Mouse (Mus musculus) intestine, postnatal 0 days (tissue): ENCODE data around the gene Sh3d19. TPM values are rescaled to one million over a fixed set of nuclear protein-coding genes. Genes with fewer than 3 reads are reported as not detected.

Experiments
- ATAC-seq: fragments of 200-750 bp; cut with Nextera tagmentation; 2 replicates; pipeline ENCODE4 v1.8.0; 2017; ENCODE audit warnings: mild to moderate bottlenecking, moderate TSS enrichment, moderate library complexity
- H3K27ac ChIP-seq: fragments of 300-500 bp; sonication (generic); 2 replicates; pipeline ENCODE4 v1.5.1; 2014; ENCODE audit warnings: mild to moderate bottlenecking, low read depth, low read length, moderate library complexity
- H3K27me3 ChIP-seq: fragments of 300-500 bp; sonication (generic); replicated peaks from 2 replicates; pipeline ENCODE4 v1.6.1; 2014; ENCODE audit warnings: low read length, mixed read lengths; ENCODE audit not compliant: control insufficient read depth, insufficient read depth
- H3K36me3 ChIP-seq: fragments of 300-500 bp; sonication (generic); 2 replicates; pipeline ENCODE4 v1.6.1; 2014; ENCODE audit warnings: mild to moderate bottlenecking, moderate library complexity; ENCODE audit not compliant: control insufficient read depth, insufficient read depth
- H3K4me1 ChIP-seq: fragments of 300-500 bp; sonication (generic); replicated peaks from 2 replicates; pipeline ENCODE4 v1.6.1; 2014; ENCODE audit warnings: antibody characterized with exemption, low read length, mixed read lengths; ENCODE audit not compliant: control insufficient read depth, insufficient read depth
- H3K4me2 ChIP-seq: fragments of 300-500 bp; sonication (generic); replicated peaks from 2 replicates; pipeline ENCODE4 v1.6.1; 2014; ENCODE audit warnings: low read depth, mild to moderate bottlenecking, moderate library complexity
- H3K4me3 ChIP-seq: fragments of 300-500 bp; sonication (generic); 2 replicates; pipeline ENCODE4 v1.5.1; 2014; ENCODE audit warnings: low read depth, low read length
- H3K9ac ChIP-seq: fragments of 300-500 bp; sonication (generic); 2 replicates; pipeline ENCODE4 v1.6.1; 2014; ENCODE audit warnings: mild to moderate bottlenecking, low read depth, low read length
- H3K9me3 ChIP-seq: fragments of 300-500 bp; sonication (generic); 2 replicates; pipeline ENCODE4 v1.6.1; 2016; ENCODE audit warnings: mixed run types; ENCODE audit not compliant: control insufficient read depth
- CTCF ChIP-seq: sonication (generic); IDR thresholded peaks from 2 replicates; pipeline ENCODE4 v1.5.1; 2016; ENCODE audit warnings: low read depth, mild to moderate bottlenecking, control low read depth, antibody characterized with exemption, moderate library complexity
- WGBS: fragments of 180-500 bp; shearing (Covaris S2); extraction: QIAGEN DNeasy Blood & Tissue Kit; methylation state at CpG from one replicate; pipeline ENCODE4 v1.1.7; 2014; 5-methylcytosine and 5-hydroxymethylcytosine counted together
- polyA plus RNA-seq: library from polyadenylated mRNA; unstranded; fragments of >200 nt; fragmentation: Nextera tagmentation; extraction: Ambion mirVana; gene quantifications from 2 replicates; pipeline ENCODE4 v1.2.1, GENCODE M21; 2015

Gene Sh3d19
- polyA plus RNA-seq, 1 experiment from 2014 or later = 37.4 TPM

DNA sequence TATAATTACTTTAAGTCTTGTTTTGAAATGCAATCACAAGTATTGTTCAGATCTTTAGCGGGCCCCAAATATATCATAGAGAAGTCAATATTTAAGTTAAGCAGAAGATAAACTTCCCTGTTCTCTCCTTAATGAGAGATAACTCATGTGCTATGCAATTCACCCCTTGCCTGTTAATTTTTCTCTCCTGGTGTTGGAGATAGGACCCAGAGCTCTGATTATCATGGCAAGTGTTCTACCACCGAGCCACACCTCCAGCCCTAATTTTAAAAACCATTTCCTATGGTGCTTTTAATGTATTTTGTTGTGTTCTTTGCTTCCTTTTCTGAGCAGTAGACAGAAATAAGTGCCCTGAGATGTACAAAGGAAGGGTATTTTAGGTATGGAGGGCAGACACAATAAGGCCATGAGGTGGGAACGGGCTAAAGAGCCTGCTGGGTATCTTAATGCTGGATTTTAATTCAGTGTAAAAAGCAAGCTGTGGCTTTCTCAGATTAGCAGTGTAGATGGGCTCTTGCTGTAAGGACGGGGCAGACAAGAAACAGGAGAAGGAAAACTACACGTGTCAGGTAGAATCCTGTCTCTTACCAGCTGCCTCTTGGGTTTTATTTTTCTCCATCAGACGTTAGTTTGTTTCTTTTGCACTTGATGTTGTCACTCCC is 20.4 kb downstream of the Sh3d19 start:
- Histone ChIP-seq H3K36me3 (peaks cover 3% of the 10 kb centered on the region; the same call in 1 of the 2 replicates), H3K4me2 (peak overlapping the region; percentile 30; the same call in 1 of the 2 replicates), H3K4me3 (no peak overlapping the region), H3K27ac (0 out of 2 replicates have a peak overlapping the region, but pooled peaks have one; percentile 7), H3K27me3 (no peaks in the 10 kb centered on the region), H3K9ac (no peak overlapping the region), H3K4me1 (0 out of 2 replicates have a peak, but pooled peaks cover 8% of the 10 kb centered on the region), H3K9me3 (no peaks in the 10 kb centered on the region)
- 39% methylated on average over 6 of the region's 6 CpGs for WGBS
- no peak for TF ChIP-seq CTCF
- no peak for ATAC-seq

GRCm38 (mm10) chr3:85991802-85992156 is 20.9 kb downstream of the Sh3d19 start:
- Histone ChIP-seq H3K4me3 (no peak overlapping the region), H3K9ac (no peak overlapping the region), H3K36me3 (peaks cover 3% of the 10 kb centered on the region; the same call in 1 of the 2 replicates), H3K27ac (0 out of 2 replicates have a peak overlapping the region, but pooled peaks have one; percentile 7), H3K4me2 (peak overlapping the region; percentile 30; the same call in 1 of the 2 replicates), H3K27me3 (no peaks in the 10 kb centered on the region), H3K4me1 (0 out of 2 replicates have a peak, but pooled peaks cover 8% of the 10 kb centered on the region), H3K9me3 (no peaks in the 10 kb centered on the region)
- ATAC-seq = peak; percentile 93
- TF ChIP-seq CTCF = no peak
- 43% methylated on average over 5 of the region's 5 CpGs for WGBS

GRCm38 (mm10) chr3:85993744-85994143 is 22.8 kb downstream of the Sh3d19 start:
- Histone ChIP-seq H3K36me3 (0 out of 2 replicates have a peak, but pooled peaks cover 5% of the 10 kb centered on the region), H3K4me3 (no peak overlapping the region), H3K9ac (no peak overlapping the region), H3K4me2 (no peak overlapping the region), H3K27ac (no peak overlapping the region), H3K9me3 (no peaks in the 10 kb centered on the region), H3K27me3 (no peaks in the 10 kb centered on the region), H3K4me1 (0 out of 2 replicates have a peak, but pooled peaks cover 8% of the 10 kb centered on the region)
- no peak for TF ChIP-seq CTCF
- no peak for ATAC-seq
- WGBS = 45% methylated on average over 11 of the region's 11 CpGs

DNA sequence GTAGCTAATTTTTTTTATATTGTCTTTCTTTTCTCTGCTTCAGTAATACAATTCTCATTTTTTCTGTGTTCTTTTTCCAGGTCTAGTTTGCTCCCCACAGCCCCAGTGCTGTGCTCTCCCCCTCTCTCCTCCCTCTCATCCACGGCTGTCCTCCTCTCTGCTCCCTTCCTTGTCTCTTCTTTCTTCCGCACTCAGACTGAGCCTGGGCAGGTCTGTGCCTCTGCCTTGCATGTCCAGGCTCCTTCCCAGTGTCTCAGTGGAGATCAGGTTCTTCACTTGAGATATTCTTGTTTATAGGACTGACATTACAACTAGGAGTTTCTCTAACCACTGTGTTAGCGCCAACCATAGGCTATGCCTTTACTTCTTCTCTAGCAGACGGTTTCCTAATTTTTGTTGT is 23.7 kb downstream of the Sh3d19 start:
- H3K36me3 ChIP-seq = 0 out of 2 replicates have a peak, but pooled peaks cover 5% of the 10 kb centered on the region
- no peak overlapping the region for H3K4me2 ChIP-seq
- no peak for ATAC-seq

GRCm38 (mm10) chr3:86001271-86001670 is 30.4 kb downstream of the Sh3d19 start:
- Histone ChIP-seq H3K4me3 (no peak overlapping the region), H3K9me3 (no peaks in the 10 kb centered on the region), H3K27ac (no peak overlapping the region), H3K36me3 (0 out of 2 replicates have a peak, but pooled peaks cover 5% of the 10 kb centered on the region), H3K9ac (no peak overlapping the region), H3K4me1 (no peaks in the 10 kb centered on the region), H3K27me3 (no peaks in the 10 kb centered on the region), H3K4me2 (no peak overlapping the region)
- 71% methylated on average over 3 of the region's 3 CpGs for WGBS
- TF ChIP-seq CTCF = no peak
- no peak for ATAC-seq

More for the DNA sequence above, 23.7 kb downstream of the Sh3d19 start:
- Histone ChIP-seq H3K4me1 (0 out of 2 replicates have a peak, but pooled peaks cover 7% of the 10 kb centered on the region), H3K4me3 (no peak overlapping the region), H3K27ac (no peak overlapping the region), H3K9ac (no peak overlapping the region), H3K9me3 (no peaks in the 10 kb centered on the region), H3K27me3 (no peaks in the 10 kb centered on the region)
- TF ChIP-seq CTCF = no peak
- WGBS = 86% methylated on average over 4 of the region's 4 CpGs

DNA sequence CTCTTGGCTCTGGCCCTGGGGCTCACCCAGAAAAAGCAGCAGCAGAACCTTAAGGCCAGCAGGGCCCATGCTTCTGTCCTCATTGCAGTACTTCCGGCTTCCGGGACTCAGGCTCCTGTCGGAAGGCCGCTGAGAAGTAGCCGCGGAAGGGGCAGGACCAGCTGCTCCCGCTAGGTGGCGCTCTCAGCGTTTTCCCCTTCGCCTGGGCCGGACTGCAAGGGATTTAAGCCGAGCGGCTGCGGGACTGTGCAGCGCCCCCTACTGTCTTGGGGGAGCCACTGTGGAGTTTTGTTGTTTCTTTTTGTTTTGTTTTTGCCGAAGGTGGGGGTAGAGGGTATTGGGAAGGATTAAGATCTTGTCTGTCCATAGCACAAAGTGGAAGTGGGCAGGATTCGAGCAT is 31.5 kb downstream of the Sh3d19 start, which contains the start of gene Prss48:
Gene Prss48 (minus strand): TSS at position 69 of the 400 bp plus-strand sequence.
- Histone ChIP-seq H3K36me3 (0 out of 2 replicates have a peak, but pooled peaks cover 5% of the 10 kb centered on the region), H3K9ac (no peak within 1 kb of the TSS), H3K27me3 (no peaks in the 10 kb centered on the region), H3K27ac (no peak within 1 kb of the TSS), H3K9me3 (no peaks in the 10 kb centered on the region), H3K4me3 (no peak within 1 kb of the TSS), H3K4me2 (no peak within 1 kb of the TSS), H3K4me1 (no peaks in the 10 kb centered on the region)
- no peak for ATAC-seq
- WGBS = 76% methylated on average over 17 of the region's 17 CpGs
- peak; percentile 61 for TF ChIP-seq CTCF
